Mouse (Mus musculus) layer of hippocampus, postnatal 10 days (tissue): ENCODE measurements at regions not wholly inside any gene's neighbourhood (a gene's known extent, or its start where the extent isn't known, plus 50 kb on each side); places are given as distances from the start of the nearest gene placed in this dataset.
"Not testable (repeated sequence)": the region's sequence is repeated elsewhere in the genome, so short reads cannot be mapped to it uniquely, and the experiment has no call there.

Experiments used
- DNase-seq, 2 experiments: peaks; one replicate each; pipeline ENCODE4 v3.0.0; 2021; ENCODE audit warnings: low spot score in 2 of 2

DNA sequence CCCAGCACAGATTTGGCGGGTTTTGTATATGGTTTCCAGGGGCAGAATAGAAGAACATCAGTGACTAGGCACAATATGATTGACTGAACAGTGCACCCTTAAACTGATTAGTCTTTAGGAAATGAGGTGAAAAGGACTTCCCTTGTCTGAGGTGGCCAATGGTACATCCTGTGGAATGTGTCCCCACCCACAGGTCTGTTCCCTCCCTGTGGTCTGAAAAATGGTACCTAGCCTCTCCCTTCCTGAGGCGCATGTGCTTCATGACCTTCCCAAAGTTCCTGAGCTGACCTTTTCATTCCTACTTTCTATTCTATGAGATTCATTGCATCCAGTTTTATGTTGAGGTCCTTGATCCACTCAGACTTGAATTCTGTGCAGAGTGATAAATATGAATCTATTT, 76.0 kb downstream of the Zfp97 start:
- DNase-seq, result not testable (repeated sequence)

DNA sequence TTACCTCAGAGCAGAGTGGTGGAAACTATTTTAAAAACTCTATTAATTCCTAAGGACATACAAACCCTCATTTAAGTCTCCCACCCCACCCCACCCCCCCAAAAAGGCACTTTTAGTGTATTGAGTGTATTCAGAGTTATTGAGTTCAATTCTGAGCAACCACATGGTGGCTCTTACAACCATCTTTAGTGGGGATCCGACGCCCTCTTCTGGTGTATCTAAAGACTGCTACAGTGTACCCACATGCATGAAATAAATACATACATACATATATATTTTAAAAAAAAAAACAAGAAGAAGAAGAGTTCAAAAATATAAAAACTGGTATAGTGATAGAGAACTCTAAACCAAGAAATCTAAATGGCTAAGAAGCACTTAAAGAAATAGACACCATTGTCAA, 107.9 kb downstream of the Zfp97 start:
- DNase-seq, result no peak

DNA sequence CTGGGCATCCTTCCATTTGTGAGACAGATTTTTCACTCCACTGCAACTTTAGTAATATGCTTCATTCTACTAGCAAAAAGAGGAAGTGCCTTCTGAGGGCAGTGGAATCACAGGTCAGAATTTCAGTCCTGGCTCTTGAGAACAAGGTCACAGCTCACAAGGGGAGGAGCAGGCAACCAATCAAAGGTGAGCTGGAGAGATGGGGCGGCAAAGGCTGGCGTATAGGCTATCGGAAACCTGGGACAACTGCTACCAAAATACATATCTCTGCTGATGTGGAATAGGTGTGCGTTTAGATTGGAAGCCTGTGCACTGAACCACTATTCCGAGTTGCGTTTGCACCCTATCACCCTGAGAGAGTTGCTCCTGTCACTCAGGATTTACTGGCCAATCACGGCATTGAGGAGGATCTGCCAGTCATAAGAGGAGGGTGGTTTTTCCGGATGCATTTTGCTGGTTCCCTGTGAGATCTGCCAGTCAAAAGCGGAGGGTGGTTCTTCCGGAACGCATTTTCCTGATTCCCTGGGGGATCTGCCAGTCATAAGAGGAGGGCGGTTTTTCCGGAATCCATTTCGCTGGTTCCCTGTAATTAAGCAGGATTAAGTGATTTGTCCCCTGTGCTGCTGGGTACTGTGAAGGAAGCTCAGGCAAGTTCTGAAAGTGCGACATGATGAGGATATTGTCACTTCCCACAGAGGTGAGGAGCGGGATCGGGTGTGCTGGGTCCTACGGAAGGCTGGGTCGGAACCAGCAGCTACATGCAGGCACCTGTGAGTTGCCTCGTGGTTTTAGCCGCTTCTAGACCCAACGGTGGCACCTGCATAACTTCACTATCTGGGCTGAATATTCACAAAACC, 113.3 kb downstream of the Zfp97 start:
- peak; percentile 86 to 88 for DNase-seq

DNA sequence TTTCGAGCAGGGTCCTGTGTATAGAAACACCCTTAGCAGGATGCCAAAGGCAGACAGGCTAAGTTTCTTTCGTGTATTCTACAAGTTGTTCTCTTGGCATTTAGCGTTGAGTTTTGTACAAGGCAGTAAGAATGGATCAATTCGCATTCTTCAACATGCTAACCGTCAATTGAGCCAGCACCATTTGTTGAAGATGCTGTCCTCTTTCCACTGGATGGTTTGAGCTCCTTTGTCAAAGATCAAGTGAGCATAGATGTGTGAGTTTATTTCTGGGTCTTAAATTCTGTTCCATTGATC, 113.9 kb downstream of the Zfp97 start:
- DNase-seq, result not testable (repeated sequence)
